ENCODE assay signal across 16 mouse cellular contexts in the genomic region with DNA sequence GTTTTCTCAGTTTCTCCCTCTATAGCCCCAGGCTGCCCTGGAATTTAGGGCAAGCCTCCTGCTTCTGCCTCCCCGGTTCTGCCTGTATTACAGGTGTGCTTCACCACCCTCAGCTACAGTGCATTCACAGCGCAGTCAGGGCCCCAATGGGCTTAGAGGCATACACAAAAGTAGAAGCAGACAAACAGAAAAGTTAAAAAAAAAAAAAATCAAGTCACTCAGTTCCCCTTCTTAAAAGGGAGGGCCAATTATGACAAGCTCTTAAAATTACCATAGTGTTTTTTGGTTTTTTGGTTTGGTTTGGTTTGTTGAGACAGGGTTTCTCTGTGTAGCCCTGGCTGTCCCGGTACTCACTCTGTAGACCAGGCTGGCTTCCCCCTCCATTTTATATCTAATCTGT. TPM values are rescaled to one million over a fixed set of nuclear protein-coding genes. Genes with fewer than 3 reads are reported as not detected.
"Had no signal": no experiment of that assay in that cellular context is flagged by ENCODE, and none has a peak within 500 bp of the region (broad histone marks: within the 10 kb centered on the region; RNA-seq: fewer than 3 reads in every experiment).

No protein-coding gene starts in this region.

- H3K4me3 ChIP-seq: neural tube, embryonic 13.5 days; neural tube, embryonic 15.5 days; stomach, embryonic 15.5 days had no signal

- H3K4me2 ChIP-seq: neural tube, embryonic 13.5 days; neural tube, embryonic 15.5 days; stomach, embryonic 15.5 days had no signal

- H3K27me3 ChIP-seq: neural tube, embryonic 13.5 days; neural tube, embryonic 15.5 days; stomach, embryonic 15.5 days had no signal

- H3K9me3 ChIP-seq: neural tube, embryonic 13.5 days; neural tube, embryonic 15.5 days; stomach, embryonic 15.5 days had no signal

- H3K9ac ChIP-seq: neural tube, embryonic 13.5 days; neural tube, embryonic 15.5 days; stomach, embryonic 15.5 days had no signal

- DNase-seq: retina, postnatal 1 day; right cerebral cortex, adult 18-20 months; right cerebral cortex, postnatal 14 days; right cerebral cortex, postnatal 25 days; right cerebral cortex, postnatal 4 days; thymus, adult 18-20 months; thymus, adult 2 months; thymus, postnatal 14 days; thymus, postnatal 25 days; thymus, postnatal 36 days; thymus, postnatal 4 days had no signal

- H3K36me3 ChIP-seq: stomach, embryonic 15.5 days had no signal

- H3K27ac ChIP-seq: neural tube, embryonic 13.5 days; neural tube, embryonic 15.5 days; stomach, embryonic 15.5 days; stomach, postnatal 0 days had no signal

RNA-seq across cellular contexts. Expression of a gene that starts 17.1 kb away (rescaled TPM):
- total RNA-seq: neutrophil, adult 5-6 weeks had no signal
